Mouse (Mus musculus) stomach, postnatal 0 days (tissue): ENCODE data around the gene Dcst2.

Source experiments
- CTCF ChIP-seq: IDR thresholded peaks from 2 replicates; pipeline ENCODE4 v1.5.1; 2016; ENCODE audit warnings: antibody characterized with exemption, low read depth, mild to moderate bottlenecking, moderate library complexity
- EP300 ChIP-seq: optimal IDR thresholded peaks from 2 replicates; pipeline ENCODE3; 2016; ENCODE audit warnings: antibody characterized with exemption

GRCm38 (mm10) chr3:89409701-89410100, 47.9 kb downstream of the Dcst2 start:
- TF ChIP-seq CTCF (no peak), EP300 (no peak)
